Mouse (Mus musculus): ENCODE results near the gene Bckdhb. TPM values are rescaled to one million over a fixed set of nuclear protein-coding genes. Genes with fewer than 3 reads are reported as not detected.
"Not testable (repeated sequence)": the region's sequence is repeated elsewhere in the genome, so short reads cannot be mapped to it uniquely, and the experiment has no call there.

The Bckdhb gene
- polyA plus RNA-seq, 1 experiment from 2014 or later, result 54.8 TPM

- DNase-seq (ENCODE audit: low spot score) (no peak), ATAC-seq (ENCODE audit: insufficient read depth, low FRiP score, low TSS enrichment) (no peak)
- Histone ChIP-seq H3K27ac (ENCODE audit: low read depth, low read length) (no peak overlapping the region), H3K4me2 (ENCODE audit: low read depth) (no peak overlapping the region), H3K27me3 (ENCODE audit: control insufficient read depth, insufficient read depth, low read length) (no peaks in the 10 kb centered on the region), H3K9me3 (ENCODE audit: control insufficient read depth, low read length) (no peaks in the 10 kb centered on the region), H3K4me3 (ENCODE audit: low read depth, low read length) (no peak overlapping the region), H3K9ac (ENCODE audit: low read length) (no peak overlapping the region), H3K4me1 (ENCODE audit: control insufficient read depth, insufficient read depth, low read length) (no peaks in the 10 kb centered on the region), H3K36me3 (ENCODE audit: control insufficient read depth, insufficient read depth, low read length) (no peaks in the 10 kb centered on the region)
- 100% methylated on average over 2 of the region's 2 CpGs for WGBS
These were observed 15.1 kb upstream of the Bckdhb start for GRCm38 (mm10) chr9:83909836-83910235.

GRCm38 (mm10) chr9:83910926-83911325 lies 14.0 kb upstream of the Bckdhb start:
- no peak overlapping the region for H3K27ac ChIP-seq (ENCODE audit: low read depth, low read length)
- H3K27me3 ChIP-seq (ENCODE audit: control insufficient read depth, insufficient read depth, low read length), result no peaks in the 10 kb centered on the region
- DNase-seq (ENCODE audit: low spot score), result no peak
- no peaks in the 10 kb centered on the region for H3K4me1 ChIP-seq (ENCODE audit: control insufficient read depth, insufficient read depth, low read length)
- H3K9ac ChIP-seq (ENCODE audit: low read length), result no peak overlapping the region
- no peaks in the 10 kb centered on the region for H3K9me3 ChIP-seq (ENCODE audit: control insufficient read depth, low read length)
- no peaks in the 10 kb centered on the region for H3K36me3 ChIP-seq (ENCODE audit: control insufficient read depth, insufficient read depth, low read length)
- no peak overlapping the region for H3K4me2 ChIP-seq (ENCODE audit: low read depth)
- no peak for ATAC-seq (ENCODE audit: insufficient read depth, low FRiP score, low TSS enrichment)
- 84% methylated on average over 2 of the region's 2 CpGs for WGBS
- H3K4me3 ChIP-seq (ENCODE audit: low read depth, low read length), result no peak overlapping the region

- no peaks in the 10 kb centered on the region for H3K27me3 ChIP-seq (ENCODE audit: control insufficient read depth, insufficient read depth, low read length)
- H3K4me3 ChIP-seq (ENCODE audit: low read depth, low read length), result no peak overlapping the region
- ATAC-seq (ENCODE audit: insufficient read depth, low FRiP score, low TSS enrichment), result no peak
- H3K27ac ChIP-seq (ENCODE audit: low read depth, low read length), result no peak overlapping the region
- H3K4me2 ChIP-seq (ENCODE audit: low read depth), result no peak overlapping the region
- H3K36me3 ChIP-seq (ENCODE audit: control insufficient read depth, insufficient read depth, low read length), result no peaks in the 10 kb centered on the region
- H3K9ac ChIP-seq (ENCODE audit: low read length), result no peak overlapping the region
- no peak for DNase-seq (ENCODE audit: low spot score)
- no peaks in the 10 kb centered on the region for H3K9me3 ChIP-seq (ENCODE audit: control insufficient read depth, low read length)
- H3K4me1 ChIP-seq (ENCODE audit: control insufficient read depth, insufficient read depth, low read length), result no peaks in the 10 kb centered on the region
- 83% methylated on average over 3 of the region's 3 CpGs for WGBS
These were observed 2.9 kb upstream of the Bckdhb start for GRCm38 (mm10) chr9:83922076-83922475.

GRCm38 (mm10) chr9:83924356-83924755 lies 589 bp upstream of the Bckdhb start:
- Histone ChIP-seq H3K4me1 (ENCODE audit: control insufficient read depth, insufficient read depth, low read length) (no peaks in the 10 kb centered on the region), H3K9ac (ENCODE audit: low read length) (no peak overlapping the region), H3K27ac (ENCODE audit: low read depth, low read length) (no peak overlapping the region), H3K27me3 (ENCODE audit: control insufficient read depth, insufficient read depth, low read length) (no peaks in the 10 kb centered on the region), H3K36me3 (ENCODE audit: control insufficient read depth, insufficient read depth, low read length) (no peaks in the 10 kb centered on the region), H3K4me2 (ENCODE audit: low read depth) (peak overlapping the region; percentile 51; the same call in 1 of the 2 replicates), H3K9me3 (ENCODE audit: control insufficient read depth, low read length) (no peaks in the 10 kb centered on the region), H3K4me3 (ENCODE audit: low read depth, low read length) (peak overlapping the region; percentile 56)
- DNase-seq (ENCODE audit: low spot score), result no peak
- 91% methylated on average over 5 of the region's 5 CpGs for WGBS
- ATAC-seq (ENCODE audit: insufficient read depth, low FRiP score, low TSS enrichment), result no peak

GRCm38 (mm10) chr9:83925688-83926041 lies 720 bp downstream of the Bckdhb start:
- peak overlapping the region; percentile 56 for H3K4me3 ChIP-seq (ENCODE audit: low read depth, low read length)
- DNase-seq (ENCODE audit: low spot score) (no peak), ATAC-seq (ENCODE audit: insufficient read depth, low FRiP score, low TSS enrichment) (no peak)
- no peaks in the 10 kb centered on the region for H3K36me3 ChIP-seq (ENCODE audit: control insufficient read depth, insufficient read depth, low read length)
- H3K27ac ChIP-seq (ENCODE audit: low read depth, low read length), result no peak overlapping the region
- no peak overlapping the region; the same call in 1 of the 2 replicates for H3K9ac ChIP-seq (ENCODE audit: low read length)
- peak overlapping the region; percentile 51 for H3K4me2 ChIP-seq (ENCODE audit: low read depth)
- no peaks in the 10 kb centered on the region for H3K9me3 ChIP-seq (ENCODE audit: control insufficient read depth, low read length)
- WGBS, result 68% methylated on average over 4 of the region's 4 CpGs
- no peaks in the 10 kb centered on the region for H3K4me1 ChIP-seq (ENCODE audit: control insufficient read depth, insufficient read depth, low read length)
- no peaks in the 10 kb centered on the region for H3K27me3 ChIP-seq (ENCODE audit: control insufficient read depth, insufficient read depth, low read length)

- no peak for DNase-seq (ENCODE audit: low spot score)
- H3K27me3 ChIP-seq (ENCODE audit: control insufficient read depth, insufficient read depth, low read length), result no peaks in the 10 kb centered on the region
- no peaks in the 10 kb centered on the region for H3K4me1 ChIP-seq (ENCODE audit: control insufficient read depth, insufficient read depth, low read length)
- H3K4me2 ChIP-seq (ENCODE audit: low read depth), result no peak overlapping the region
- H3K4me3 ChIP-seq (ENCODE audit: low read depth, low read length), result no peak overlapping the region
- no peak overlapping the region for H3K27ac ChIP-seq (ENCODE audit: low read depth, low read length)
- WGBS, result 87% methylated on average over 5 of the region's 5 CpGs
- no peaks in the 10 kb centered on the region for H3K36me3 ChIP-seq (ENCODE audit: control insufficient read depth, insufficient read depth, low read length)
- no peaks in the 10 kb centered on the region for H3K9me3 ChIP-seq (ENCODE audit: control insufficient read depth, low read length)
- H3K9ac ChIP-seq (ENCODE audit: low read length), result no peak overlapping the region
- ATAC-seq (ENCODE audit: insufficient read depth, low FRiP score, low TSS enrichment), result no peak
These were observed 1.4 kb downstream of the Bckdhb start for GRCm38 (mm10) chr9:83926302-83926701.

GRCm38 (mm10) chr9:83939501-83939900 lies 14.6 kb downstream of the Bckdhb start:
- H3K36me3 ChIP-seq (ENCODE audit: control insufficient read depth, insufficient read depth, low read length); ATAC-seq (ENCODE audit: insufficient read depth, low FRiP score, low TSS enrichment); DNase-seq (ENCODE audit: low spot score): not testable (repeated sequence)

GRCm38 (mm10) chr9:83940016-83940415 lies 15.1 kb downstream of the Bckdhb start:
- no peaks in the 10 kb centered on the region for H3K27me3 ChIP-seq (ENCODE audit: control insufficient read depth, insufficient read depth, low read length)
- H3K9me3 ChIP-seq (ENCODE audit: control insufficient read depth, low read length), result no peaks in the 10 kb centered on the region
- ATAC-seq (ENCODE audit: insufficient read depth, low FRiP score, low TSS enrichment), result no peak
- no peak overlapping the region for H3K4me3 ChIP-seq (ENCODE audit: low read depth, low read length)
- no peaks in the 10 kb centered on the region for H3K36me3 ChIP-seq (ENCODE audit: control insufficient read depth, insufficient read depth, low read length)
- 92% methylated on average over 3 of the region's 3 CpGs for WGBS
- H3K27ac ChIP-seq (ENCODE audit: low read depth, low read length), result no peak overlapping the region
- H3K9ac ChIP-seq (ENCODE audit: low read length), result no peak overlapping the region
- DNase-seq (ENCODE audit: low spot score), result no peak
- no peaks in the 10 kb centered on the region for H3K4me1 ChIP-seq (ENCODE audit: control insufficient read depth, insufficient read depth, low read length)
- no peak overlapping the region for H3K4me2 ChIP-seq (ENCODE audit: low read depth)

More at GRCm38 (mm10) chr9:83939501-83939900, 14.6 kb downstream of the Bckdhb start:
- H3K27me3 ChIP-seq (ENCODE audit: control insufficient read depth, insufficient read depth, low read length); H3K4me3 ChIP-seq (ENCODE audit: low read depth, low read length); H3K4me1 ChIP-seq (ENCODE audit: control insufficient read depth, insufficient read depth, low read length); H3K27ac ChIP-seq (ENCODE audit: low read depth, low read length); H3K9ac ChIP-seq (ENCODE audit: low read length); H3K4me2 ChIP-seq (ENCODE audit: low read depth); H3K9me3 ChIP-seq (ENCODE audit: control insufficient read depth, low read length): not testable (repeated sequence)

GRCm38 (mm10) chr9:83940537-83941363 lies 15.8 kb downstream of the Bckdhb start:
- Histone ChIP-seq H3K36me3 (ENCODE audit: control insufficient read depth, insufficient read depth, low read length) (no peaks in the 10 kb centered on the region), H3K27me3 (ENCODE audit: control insufficient read depth, insufficient read depth, low read length) (no peaks in the 10 kb centered on the region), H3K4me3 (ENCODE audit: low read depth, low read length) (no peak overlapping the region), H3K9me3 (ENCODE audit: control insufficient read depth, low read length) (no peaks in the 10 kb centered on the region), H3K27ac (ENCODE audit: low read depth, low read length) (no peak overlapping the region), H3K9ac (ENCODE audit: low read length) (no peak overlapping the region), H3K4me1 (ENCODE audit: control insufficient read depth, insufficient read depth, low read length) (no peaks in the 10 kb centered on the region), H3K4me2 (ENCODE audit: low read depth) (no peak overlapping the region)
- ATAC-seq (ENCODE audit: insufficient read depth, low FRiP score, low TSS enrichment), result no peak
- no peak for DNase-seq (ENCODE audit: low spot score)
- WGBS, result 73% methylated on average over 9 of the region's 9 CpGs

Measured in neural tube, embryonic 11.5 days (tissue).